Mouse (Mus musculus): Measurements from ENCODE around the gene Mark4.

DNA sequence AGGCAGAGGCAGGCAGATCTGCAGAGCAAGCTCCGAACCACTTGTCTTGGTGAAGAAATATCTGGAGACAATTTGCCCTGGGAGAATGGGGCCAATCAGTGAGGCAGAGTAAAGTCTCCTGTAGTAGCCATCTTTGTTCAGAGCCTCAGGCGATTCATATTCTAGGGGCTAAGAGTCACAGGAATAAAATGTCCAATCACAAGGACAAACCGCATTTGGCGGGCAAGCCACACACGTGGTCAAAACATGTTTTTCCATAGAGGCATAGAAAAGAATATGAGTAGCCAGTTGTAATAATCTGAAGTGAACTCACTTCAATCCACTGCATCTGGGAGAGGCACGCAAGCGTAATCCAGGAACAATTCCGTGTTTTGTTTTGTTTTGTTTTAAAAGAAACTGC, 24.7 kb upstream of the Mark4 start:
- no peak for TF ChIP-seq CTCF (IDR thresholded peaks at IDR 0.05; ENCODE audit: insufficient read depth, low read length)
- no peak for TF ChIP-seq POLR2A (IDR thresholded peaks at IDR 0.05; ENCODE audit: borderline replicate concordance, extremely low read depth, low read depth, low read length)
